ENCODE assay signal across 12 mouse cellular contexts in genomic region chr15:78231346-78232331, GRCm38 (mm10). TPM values are rescaled to one million over a fixed set of nuclear protein-coding genes. Genes with fewer than 3 reads are reported as not detected.
DNase-seq lines count a peak whose midpoint lies in the region; ATAC-seq and TF ChIP-seq lines count a peak whose summit lies in the region.
"Had no signal": no experiment of that assay in that cellular context is flagged by ENCODE, and none has a peak within 500 bp of the region (broad histone marks: within the 10 kb centered on the region; RNA-seq: fewer than 3 reads in every experiment).

No protein-coding gene starts in this region.

- no peak for DNase-seq in heart, adult 2 months
- DNase-seq in heart, adult 9 months (ENCODE audit: low spot score in 2 of 2) = no peak
- DNase-seq in ZHBTc4 (ENCODE audit: low read depth, low spot score) = peak; percentile 18
- peak; percentile 40 for DNase-seq in mesoderm, embryonic 11.5 days (ENCODE audit: low read depth, low spot score)
- DNase-seq in thymus, postnatal 10 days (ENCODE audit: low spot score in 2 of 2) = no peak
- no peak for DNase-seq in urinary bladder, postnatal 25 days (ENCODE audit: low spot score)
- DNase-seq in heart, adult 8-10 months (ENCODE audit: low spot score) = no peak
- DNase-seq: thymus, adult 18-20 months had no signal

- 32% methylated on average over 13 of the region's 13 CpGs for WGBS in heart, adult 2 months
- 18% methylated on average over 13 of the region's 13 CpGs for WGBS in embryonic facial prominence, embryonic 13.5 days

- no peaks in the 10 kb centered on the region for H3K36me3 ChIP-seq in heart, adult 2 months (ENCODE audit: control insufficient read depth, insufficient read depth, low read length)
- no peaks in the 10 kb centered on the region for H3K36me3 ChIP-seq in embryonic facial prominence, embryonic 13.5 days
- H3K36me3 ChIP-seq: heart, embryonic 12.5 days had no signal

- TF ChIP-seq POLR2A in heart, adult 2 months (IDR thresholded peaks at IDR 0.05; ENCODE audit: insufficient read depth, low read depth, low read length) = no peak

- no peaks in the 10 kb centered on the region for H3K27me3 ChIP-seq in heart, adult 2 months (ENCODE audit: control insufficient read depth, insufficient read depth, low read length)
- H3K27me3 ChIP-seq in embryonic facial prominence, embryonic 13.5 days = no peaks in the 10 kb centered on the region
- H3K27me3 ChIP-seq: heart, embryonic 12.5 days had no signal

- no peak overlapping the region for H3K9ac ChIP-seq in heart, adult 2 months (ENCODE audit: low read depth, low read length)
- H3K9ac ChIP-seq in embryonic facial prominence, embryonic 13.5 days = no peak overlapping the region
- H3K9ac ChIP-seq: heart, embryonic 12.5 days had no signal

- H3K27ac ChIP-seq in heart, adult 2 months = no peak overlapping the region
- H3K27ac ChIP-seq in embryonic facial prominence, embryonic 13.5 days = 0 out of 2 replicates have a peak overlapping the region, but pooled peaks have one; percentile 39

- TF ChIP-seq CTCF in heart, adult 2 months (IDR thresholded peaks at IDR 0.05) = peak; percentile 19

- peaks cover 3% of the 10 kb centered on the region; the same call in 1 of the 2 replicates for H3K9me3 ChIP-seq in embryonic facial prominence, embryonic 13.5 days
- H3K9me3 ChIP-seq: heart, embryonic 12.5 days had no signal

- H3K4me1 ChIP-seq in heart, adult 2 months (ENCODE audit: control insufficient read depth, insufficient read depth, low read length) = no peaks in the 10 kb centered on the region
- H3K4me1 ChIP-seq in embryonic facial prominence, embryonic 13.5 days = peaks cover 6% of the 10 kb centered on the region; the same call in 1 of the 2 replicates
- H3K4me1 ChIP-seq: heart, embryonic 12.5 days had no signal

- no peak for ATAC-seq in embryonic facial prominence, embryonic 13.5 days (ENCODE audit: insufficient number of reproducible peaks, insufficient read depth, low FRiP score, low TSS enrichment, low read depth)
- ATAC-seq: CD4-positive, CD25-positive, alpha-beta regulatory T cell, adult 4 months had no signal

- intact Hi-C loops in heart, adult 2 months (cut with DNase I) = no loop called here

- no peak for TF ChIP-seq EP300 in heart, adult 2 months (IDR thresholded peaks at IDR 0.05; ENCODE audit: insufficient read depth, low read depth, low read length)

- H3K4me3 ChIP-seq in heart, adult 2 months = no peak overlapping the region
- no peak overlapping the region for H3K4me3 ChIP-seq in embryonic facial prominence, embryonic 13.5 days
- H3K4me3 ChIP-seq: erythroblast, embryonic 14.5 days; heart, embryonic 12.5 days had no signal

- H3K79me2 ChIP-seq in heart, adult 2 months (replicated peaks; ENCODE audit: control insufficient read depth, insufficient read depth, low read length) = no peaks in the 10 kb centered on the region

- H3K4me2 ChIP-seq in embryonic facial prominence, embryonic 13.5 days = peak overlapping the region; percentile 39
- H3K4me2 ChIP-seq: heart, embryonic 12.5 days had no signal

RNA-seq across cellular contexts. Expression of gene Ncf4, which starts 13.0 kb away (rescaled TPM):
- total RNA-seq in heart, adult 2 months (2021) = 1 to 10 TPM; 1.6 to 1.8 TPM
- 4.5 and 4.9 TPM in 2 replicates for polyA plus RNA-seq in heart, adult 2 months (2012; rRNA removed)
- polyA plus RNA-seq in embryonic facial prominence, embryonic 13.5 days (2015; fragmentation: Nextera tagmentation; extraction: Ambion mirVana) = 2.4 and 3.8 TPM in 2 replicates
- 1 to 10 TPM; 1.2 to 4.5 (median 1.6) TPM for total RNA-seq in heart, adult 8-10 months (2022)

RNA-seq across cellular contexts. Expression of gene Pvalb, which starts 25.4 kb away (rescaled TPM):
- under 1 TPM; 0.44 to 0.77 TPM for total RNA-seq in heart, adult 2 months (2021)
- 0.37 and 0.56 TPM in 2 replicates for polyA plus RNA-seq in heart, adult 2 months (2012; rRNA removed)
- not detected in 2 replicates for polyA plus RNA-seq in embryonic facial prominence, embryonic 13.5 days (2015; fragmentation: Nextera tagmentation; extraction: Ambion mirVana)
- 1 to 10 TPM; 3.6 to 5.9 (median 4.5) TPM for total RNA-seq in heart, adult 8-10 months (2022)
- polyA plus RNA-seq: CD4-positive, CD25-positive, alpha-beta regulatory T cell, adult 4 months; erythroblast, embryonic 14.5 days had no signal

RNA-seq across cellular contexts. Expression of gene Ift27, which starts 57.7 kb away (rescaled TPM):
- total RNA-seq in heart, adult 2 months (2021) = 10 to 100 TPM in 1 of 2 experiments, 1 to 10 TPM in 1; 9.3 to 10.0 TPM
- polyA plus RNA-seq in heart, adult 2 months (2012; rRNA removed) = 22.6 and 22.8 TPM in 2 replicates
- polyA plus RNA-seq in embryonic facial prominence, embryonic 13.5 days (2015; fragmentation: Nextera tagmentation; extraction: Ambion mirVana) = 83.5 and 94.3 TPM in 2 replicates
- total RNA-seq in heart, adult 8-10 months (2022) = 10 to 100 TPM; 10.5 to 14.1 (median 10.9) TPM

Comparison
In these comparisons a context has a peak if more than half of its experiments do, and no peak if none do; other contexts are left out.
1. DNase-seq: peak in ZHBTc4 (single experiment) and mesoderm, embryonic 11.5 days (single experiment); none in heart, adult 2 months (0 of 2), heart, adult 9 months (0 of 2), thymus, postnatal 10 days (0 of 2), urinary bladder, postnatal 25 days (single experiment) and heart, adult 8-10 months (single experiment).